Mouse (Mus musculus) embryonic facial prominence, embryonic 13.5 days (tissue): ENCODE results near the gene Tcam1. TPM values are rescaled to one million over a fixed set of nuclear protein-coding genes. Genes with fewer than 3 reads are reported as not detected.

Experiments used
- ATAC-seq: fragments of 200-750 bp; cut with Nextera tagmentation; 2 replicates; pipeline ENCODE4 v1.8.0; 2017; ENCODE audit warnings: low read depth; ENCODE audit not compliant: insufficient number of reproducible peaks, insufficient read depth, low FRiP score, low TSS enrichment
- H3K27ac ChIP-seq: fragments of 300-500 bp; sonication (generic); 2 replicates; pipeline ENCODE4 v1.5.1; 2015; ENCODE audit warnings: moderate library complexity, mild to moderate bottlenecking, inconsistent platforms
- H3K27me3 ChIP-seq: fragments of 300-500 bp; sonication (generic); 2 replicates; pipeline ENCODE4 v1.6.1; 2015; ENCODE audit warnings: mild to moderate bottlenecking, inconsistent platforms
- H3K36me3 ChIP-seq: fragments of 300-500 bp; sonication (generic); 2 replicates; pipeline ENCODE4 v1.6.1; 2015; ENCODE audit warnings: mild to moderate bottlenecking, inconsistent platforms
- H3K4me1 ChIP-seq: fragments of 300-500 bp; sonication (generic); 2 replicates; pipeline ENCODE4 v1.6.1; 2015; ENCODE audit warnings: inconsistent platforms
- H3K4me2 ChIP-seq: fragments of 300-500 bp; sonication (generic); 2 replicates; pipeline ENCODE4 v1.6.1; 2015; ENCODE audit warnings: moderate library complexity, mild to moderate bottlenecking, inconsistent platforms
- H3K4me3 ChIP-seq: fragments of 300-500 bp; sonication (generic); 2 replicates; pipeline ENCODE4 v1.5.1; 2015; ENCODE audit warnings: mild to moderate bottlenecking, inconsistent platforms
- H3K9ac ChIP-seq: fragments of 300-500 bp; sonication (generic); 2 replicates; pipeline ENCODE4 v1.6.1; 2015; ENCODE audit warnings: mild to moderate bottlenecking, inconsistent platforms
- H3K9me3 ChIP-seq: fragments of 300-500 bp; sonication (generic); 2 replicates; pipeline ENCODE4 v1.6.1; 2016; ENCODE audit warnings: inconsistent platforms
- WGBS: fragments of 180-500 bp; shearing (Covaris S2); methylation state at CpG from one replicate; pipeline ENCODE4 v1.1.7; 2015; ENCODE audit warnings: mixed read lengths; 5-methylcytosine and 5-hydroxymethylcytosine counted together
- polyA plus RNA-seq: library from polyadenylated mRNA; unstranded; fragments of >200 nt; fragmentation: Nextera tagmentation; extraction: Ambion mirVana; gene quantifications from 2 replicates; pipeline ENCODE4 v1.2.1, GENCODE M21; 2015

The Tcam1 gene
- polyA plus RNA-seq, 1 experiment from 2014 or later: 0.44 TPM

DNA sequence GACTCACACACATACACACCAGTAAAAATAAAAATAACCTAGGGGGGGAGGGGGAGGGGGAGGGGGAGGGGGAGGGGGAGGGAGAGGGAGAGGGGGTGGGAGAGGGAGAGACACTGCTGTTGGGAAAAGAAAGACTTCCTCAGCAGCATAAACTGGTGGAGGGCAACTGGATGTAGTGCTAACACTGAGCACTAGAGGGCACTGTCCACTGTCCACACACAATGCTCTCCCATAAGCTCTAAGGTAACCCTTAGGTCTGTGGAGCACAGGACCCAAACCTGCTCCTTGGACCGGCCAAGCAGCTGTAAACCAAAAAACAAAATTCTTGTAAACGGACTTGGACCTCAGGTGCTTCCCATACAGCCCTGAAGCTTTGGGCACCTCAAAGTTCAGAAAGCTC is 26.2 kb downstream of the Tcam1 start:
- Histone ChIP-seq H3K27me3 (no peaks in the 10 kb centered on the region), H3K9me3 (no peaks in the 10 kb centered on the region), H3K9ac (no peak overlapping the region), H3K4me1 (no peaks in the 10 kb centered on the region), H3K36me3 (no peaks in the 10 kb centered on the region), H3K4me2 (no peak overlapping the region), H3K27ac (no peak overlapping the region), H3K4me3 (no peak overlapping the region)
- 19% methylated on average over 2 of the region's 2 CpGs for WGBS
- no peak for ATAC-seq

DNA sequence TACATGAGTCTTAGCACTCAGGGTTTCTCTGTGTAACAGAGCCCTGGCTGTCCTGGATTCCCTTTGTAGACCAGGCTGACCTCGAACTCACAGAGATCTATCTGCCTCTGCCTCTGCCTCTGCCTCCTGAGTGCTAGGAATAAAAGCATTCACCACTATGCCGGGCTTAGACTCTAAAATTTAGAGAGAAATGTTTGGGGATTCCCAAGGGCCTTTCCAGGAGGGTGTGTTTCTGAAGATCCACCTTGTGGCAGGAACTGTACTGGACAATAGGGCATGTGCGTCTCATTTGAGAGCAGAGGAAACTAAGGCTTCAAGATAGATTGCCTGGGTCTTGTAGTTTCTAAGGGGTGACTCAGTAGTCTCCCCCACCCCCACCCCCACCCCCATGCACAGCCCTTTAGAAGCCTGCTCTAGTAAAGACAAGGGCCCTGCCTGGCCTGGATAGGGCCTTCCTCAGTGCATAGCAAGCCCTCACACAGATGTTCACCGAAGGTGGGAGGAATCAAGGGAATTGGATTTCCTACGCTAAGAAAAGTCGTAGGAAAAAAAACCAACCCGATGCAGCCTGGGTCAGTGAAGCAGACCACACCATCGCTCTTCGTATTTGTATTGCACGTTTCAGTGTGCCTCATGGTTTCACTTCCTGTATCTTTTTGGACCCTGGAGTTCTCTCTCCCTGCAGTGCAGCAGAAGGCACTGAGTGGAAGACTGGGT is 29.0 kb downstream of the Tcam1 start:
- ATAC-seq: no peak
- H3K36me3 ChIP-seq: no peaks in the 10 kb centered on the region
- no peak overlapping the region for H3K9ac ChIP-seq
- H3K4me1 ChIP-seq: no peaks in the 10 kb centered on the region
- no peaks in the 10 kb centered on the region for H3K9me3 ChIP-seq
- no peaks in the 10 kb centered on the region for H3K27me3 ChIP-seq
- no peak overlapping the region for H3K27ac ChIP-seq
- no peak overlapping the region for H3K4me2 ChIP-seq
- 76% methylated on average over 10 of the region's 10 CpGs for WGBS
- H3K4me3 ChIP-seq: no peak overlapping the region

DNA sequence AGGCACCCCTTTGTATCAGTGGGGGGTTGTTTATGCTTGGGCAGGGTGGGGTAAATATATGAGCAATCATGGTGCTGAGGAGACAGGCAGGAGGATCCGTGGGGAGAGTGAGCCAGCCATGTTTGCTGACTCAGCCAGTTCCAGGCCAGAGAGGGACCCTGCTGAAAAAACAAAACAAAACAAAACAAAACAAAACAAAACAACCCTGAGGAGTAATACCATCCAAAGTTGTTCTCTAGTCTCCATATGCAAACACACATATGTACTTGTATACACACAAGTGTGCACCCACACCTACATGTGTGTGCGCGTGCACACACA is 29.6 kb downstream of the Tcam1 start:
- 86% methylated on average over 3 of the region's 3 CpGs for WGBS

DNA sequence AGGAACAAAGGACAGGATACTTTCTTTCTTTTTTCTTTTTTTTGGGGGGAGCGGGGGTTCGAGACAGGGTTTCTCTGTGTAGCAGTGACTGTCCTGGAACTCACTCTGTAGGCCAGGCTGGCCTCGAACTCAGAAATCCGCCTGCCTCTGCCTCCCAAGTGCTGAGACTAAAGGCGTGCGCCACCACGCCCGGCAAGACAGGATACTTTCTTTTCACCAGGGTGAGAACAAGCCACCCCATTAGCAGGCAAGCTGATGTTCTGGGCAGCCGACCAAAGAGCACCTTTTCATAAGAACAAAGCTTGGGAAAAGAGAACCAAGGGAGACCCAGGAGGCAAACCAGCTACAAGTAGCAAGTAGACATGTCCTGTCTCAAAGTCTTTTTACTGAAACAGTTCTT is 30.3 kb downstream of the Tcam1 start:
- no peaks in the 10 kb centered on the region for H3K36me3 ChIP-seq
- no peaks in the 10 kb centered on the region for H3K4me1 ChIP-seq
- no peak overlapping the region for H3K4me2 ChIP-seq
- H3K9ac ChIP-seq: no peak overlapping the region
- no peak overlapping the region for H3K27ac ChIP-seq
- H3K9me3 ChIP-seq: no peaks in the 10 kb centered on the region
- no peak for ATAC-seq
- WGBS: 88% methylated on average over 9 of the region's 9 CpGs
- H3K4me3 ChIP-seq: no peak overlapping the region
- no peaks in the 10 kb centered on the region for H3K27me3 ChIP-seq

More for the DNA sequence above, 29.6 kb downstream of the Tcam1 start:
- Histone ChIP-seq H3K27me3 (no peaks in the 10 kb centered on the region), H3K9me3 (no peaks in the 10 kb centered on the region), H3K4me2 (no peak overlapping the region), H3K27ac (no peak overlapping the region), H3K9ac (no peak overlapping the region), H3K4me1 (no peaks in the 10 kb centered on the region), H3K4me3 (no peak overlapping the region), H3K36me3 (no peaks in the 10 kb centered on the region)
- no peak for ATAC-seq

DNA sequence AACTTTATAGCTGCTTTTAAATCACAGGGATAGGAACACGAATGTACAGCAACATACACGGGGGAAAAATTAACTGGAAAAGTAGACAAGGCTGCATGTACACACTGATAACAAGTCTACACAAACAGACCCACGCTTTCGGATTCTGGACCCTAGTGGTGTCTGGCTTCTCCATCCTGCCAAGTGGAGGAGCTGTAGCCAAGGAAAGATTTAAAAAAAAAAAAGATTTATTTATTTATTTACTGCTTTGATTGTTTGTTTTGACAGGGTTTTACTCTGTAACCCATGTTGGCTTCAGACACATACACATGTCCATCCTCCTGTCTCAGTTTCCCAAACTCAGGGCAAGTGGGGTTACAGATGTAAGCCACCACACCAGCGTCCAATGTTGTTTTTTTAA is 31.0 kb downstream of the Tcam1 start:
- Histone ChIP-seq H3K9ac (no peak overlapping the region), H3K4me1 (no peaks in the 10 kb centered on the region), H3K27ac (no peak overlapping the region), H3K9me3 (no peaks in the 10 kb centered on the region), H3K4me2 (no peak overlapping the region), H3K36me3 (no peaks in the 10 kb centered on the region), H3K4me3 (no peak overlapping the region), H3K27me3 (no peaks in the 10 kb centered on the region)
- WGBS: 76% methylated on average over 5 of the region's 5 CpGs
- no peak for ATAC-seq

DNA sequence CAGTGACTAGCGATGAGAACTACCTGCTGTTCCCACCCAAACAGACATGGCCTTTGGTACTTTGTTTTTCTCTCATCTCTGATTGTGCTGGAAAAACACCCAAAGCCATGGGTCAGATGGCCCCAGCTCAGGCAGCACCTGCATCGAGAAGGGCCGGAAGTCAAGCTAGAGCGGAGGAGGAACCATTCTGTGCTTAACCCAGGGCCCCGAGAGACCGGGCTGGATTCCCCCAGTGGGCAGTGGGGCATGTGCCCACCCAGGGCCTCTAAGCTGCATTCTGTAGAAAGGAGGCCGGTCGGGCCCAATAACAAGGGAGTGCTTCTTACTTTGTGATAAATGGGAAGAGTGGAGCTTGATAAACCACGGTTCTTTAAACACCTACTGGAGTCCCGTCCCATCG is 31.7 kb downstream of the Tcam1 start:
- Histone ChIP-seq H3K4me3 (no peak overlapping the region), H3K4me2 (no peak overlapping the region), H3K4me1 (peaks cover 1% of the 10 kb centered on the region; the same call in 1 of the 2 replicates), H3K9me3 (no peaks in the 10 kb centered on the region), H3K9ac (no peak overlapping the region), H3K27me3 (no peaks in the 10 kb centered on the region), H3K36me3 (no peaks in the 10 kb centered on the region), H3K27ac (no peak overlapping the region)
- ATAC-seq: no peak
- 89% methylated on average over 11 of the region's 11 CpGs for WGBS

DNA sequence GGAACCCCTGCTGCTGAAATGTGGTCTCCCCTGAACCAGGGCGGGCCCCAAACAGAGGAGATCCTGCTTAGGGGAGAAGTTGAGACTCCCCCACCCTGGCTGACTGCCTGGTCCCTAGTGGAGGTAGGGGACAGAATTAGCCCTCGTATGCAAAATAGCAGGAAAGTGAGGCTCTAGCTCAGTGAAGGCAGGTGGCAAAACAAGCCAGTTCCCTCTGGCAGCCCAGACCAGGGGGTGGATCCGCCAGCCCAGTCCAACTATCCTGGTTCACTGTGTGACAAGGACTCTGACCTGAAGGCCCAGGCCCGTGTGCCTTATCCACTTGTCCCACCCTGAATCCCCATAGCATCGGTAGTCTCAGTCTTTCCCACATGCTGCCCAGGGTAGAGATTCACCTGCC is 33.7 kb downstream of the Tcam1 start:
- 62% methylated on average over 5 of the region's 5 CpGs for WGBS

DNA sequence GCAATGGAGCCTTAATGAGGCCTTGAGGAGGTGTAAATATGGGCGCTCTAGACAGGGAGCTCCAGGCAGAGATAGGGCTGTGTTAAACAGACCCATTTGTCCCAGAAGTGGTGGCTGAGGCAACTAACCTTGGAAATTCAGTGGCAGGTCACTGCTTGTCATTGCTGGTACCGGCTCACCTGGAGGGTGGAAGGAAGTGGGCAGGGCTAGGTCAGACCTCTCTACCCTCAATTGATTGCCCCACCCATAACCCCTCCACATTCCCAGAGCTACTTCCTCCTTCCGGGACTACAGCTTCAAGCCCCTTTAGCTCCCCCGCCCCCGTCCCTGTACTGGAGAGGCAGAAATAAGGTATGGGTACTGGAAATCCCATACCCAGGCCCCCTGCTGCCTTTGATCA is 37.1 kb downstream of the Tcam1 start:
- Histone ChIP-seq H3K27me3 (no peaks in the 10 kb centered on the region), H3K27ac (peak overlapping the region; percentile 33; the same call in 1 of the 2 replicates), H3K9ac (no peak overlapping the region), H3K4me2 (no peak overlapping the region), H3K36me3 (no peaks in the 10 kb centered on the region), H3K4me3 (no peak overlapping the region), H3K4me1 (peaks cover 43% of the 10 kb centered on the region), H3K9me3 (no peaks in the 10 kb centered on the region)
- no peak; the same call in 1 of the 2 replicates for ATAC-seq
- WGBS: 42% methylated on average over 5 of the region's 5 CpGs

More for the DNA sequence above, 33.7 kb downstream of the Tcam1 start:
- H3K4me3 ChIP-seq: no peak overlapping the region
- ATAC-seq: no peak
- H3K4me2 ChIP-seq: no peak overlapping the region
- H3K27me3 ChIP-seq: no peaks in the 10 kb centered on the region
- H3K27ac ChIP-seq: no peak overlapping the region
- no peaks in the 10 kb centered on the region for H3K9me3 ChIP-seq
- no peaks in the 10 kb centered on the region for H3K36me3 ChIP-seq
- no peak overlapping the region for H3K9ac ChIP-seq
- peaks cover 18% of the 10 kb centered on the region for H3K4me1 ChIP-seq

DNA sequence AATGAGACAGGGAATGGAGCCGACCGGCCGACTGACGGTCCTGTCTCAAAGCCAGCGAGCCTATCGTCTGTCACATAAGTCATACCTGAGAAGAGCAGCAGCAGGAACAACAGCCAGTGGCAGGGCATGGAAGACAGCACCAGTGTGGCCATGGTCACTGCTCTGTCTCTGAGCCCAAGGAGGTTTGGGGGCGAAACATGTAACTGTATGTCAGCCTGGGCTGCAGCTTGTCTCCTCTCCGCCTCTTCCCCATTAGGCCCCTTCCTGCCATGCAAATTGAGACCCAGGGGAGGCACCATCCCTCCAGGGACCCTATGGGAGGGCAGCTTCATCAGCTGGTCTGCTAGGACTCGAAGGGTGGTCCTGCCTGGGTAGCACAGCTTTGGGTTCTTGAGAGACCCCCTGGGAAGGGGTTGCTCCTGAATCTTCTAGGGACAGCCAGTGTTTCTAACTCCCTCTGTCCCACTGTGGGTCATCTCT is 37.9 kb downstream of the Tcam1 start, which contains the start of gene Cd79b:
Gene Cd79b, minus strand, starts transcription at position 430 of the 480 bp plus-strand sequence.
- ATAC-seq: no peak
- Histone ChIP-seq H3K9ac (0 out of 2 replicates have a peak within 1 kb of the TSS, but pooled peaks have one; percentile 11), H3K9me3 (no peaks in the 10 kb centered on the region), H3K27ac (no peak within 1 kb of the TSS), H3K36me3 (no peaks in the 10 kb centered on the region), H3K4me1 (peaks cover 49% of the 10 kb centered on the region), H3K27me3 (no peaks in the 10 kb centered on the region), H3K4me3 (no peak within 1 kb of the TSS), H3K4me2 (no peak within 1 kb of the TSS)
- 35% methylated on average over 9 of the region's 9 CpGs for WGBS

DNA sequence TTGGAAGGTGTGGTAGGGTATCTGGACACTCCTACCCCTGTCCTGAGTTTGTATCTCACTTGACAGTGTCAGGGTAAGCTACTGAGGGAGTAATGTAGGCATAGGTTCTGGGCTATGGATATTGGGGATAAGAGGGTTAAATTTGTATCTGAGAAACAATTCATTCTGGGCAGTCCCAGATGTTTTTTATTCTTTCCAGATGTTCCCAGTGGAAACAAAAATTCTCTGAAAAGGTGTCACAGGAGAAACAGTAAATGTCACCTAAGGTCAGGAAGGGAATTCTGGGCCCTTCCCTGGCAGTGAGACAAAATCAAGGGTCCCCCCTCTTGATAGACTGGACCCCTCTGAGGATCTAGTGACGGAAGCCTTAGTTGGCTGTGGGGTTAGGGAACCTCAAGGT is 39.9 kb downstream of the Tcam1 start:
- Histone ChIP-seq H3K27me3 (no peaks in the 10 kb centered on the region), H3K9ac (no peak overlapping the region), H3K27ac (no peak overlapping the region), H3K9me3 (no peaks in the 10 kb centered on the region), H3K4me1 (peaks cover 49% of the 10 kb centered on the region), H3K4me3 (no peak overlapping the region), H3K36me3 (no peaks in the 10 kb centered on the region), H3K4me2 (no peak overlapping the region)
- 17% methylated on average over 1 of the region's 1 CpGs for WGBS
- ATAC-seq: no peak

DNA sequence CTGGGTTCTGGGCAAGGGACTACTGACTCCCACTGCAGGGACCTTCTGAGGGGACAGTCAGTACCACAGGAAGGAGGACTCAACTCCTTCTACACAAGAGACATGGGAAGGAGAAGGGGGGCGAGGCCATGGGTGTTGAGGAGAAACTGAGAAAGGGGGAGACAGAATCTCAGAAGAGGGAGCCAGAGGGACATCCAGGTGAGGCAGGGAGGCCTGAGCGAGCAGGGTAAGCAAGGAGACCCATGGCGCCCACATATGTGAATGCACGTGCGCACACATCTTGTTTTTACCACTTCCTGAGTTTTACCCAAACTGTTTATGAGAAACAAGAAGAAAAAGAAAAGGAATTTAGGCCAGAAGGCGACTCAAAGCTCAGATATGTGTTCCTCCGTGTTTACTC is 41.3 kb downstream of the Tcam1 start:
- Histone ChIP-seq H3K4me1 (peaks cover 49% of the 10 kb centered on the region), H3K36me3 (no peaks in the 10 kb centered on the region), H3K9me3 (no peaks in the 10 kb centered on the region), H3K27me3 (no peaks in the 10 kb centered on the region), H3K4me2 (no peak overlapping the region), H3K27ac (no peak overlapping the region; the same call in 1 of the 2 replicates), H3K4me3 (no peak overlapping the region), H3K9ac (no peak overlapping the region)
- 75% methylated on average over 7 of the region's 7 CpGs for WGBS
- no peak for ATAC-seq
